Comparison of ENCODE assay signal across 26 mouse cellular contexts in the genomic region with DNA sequence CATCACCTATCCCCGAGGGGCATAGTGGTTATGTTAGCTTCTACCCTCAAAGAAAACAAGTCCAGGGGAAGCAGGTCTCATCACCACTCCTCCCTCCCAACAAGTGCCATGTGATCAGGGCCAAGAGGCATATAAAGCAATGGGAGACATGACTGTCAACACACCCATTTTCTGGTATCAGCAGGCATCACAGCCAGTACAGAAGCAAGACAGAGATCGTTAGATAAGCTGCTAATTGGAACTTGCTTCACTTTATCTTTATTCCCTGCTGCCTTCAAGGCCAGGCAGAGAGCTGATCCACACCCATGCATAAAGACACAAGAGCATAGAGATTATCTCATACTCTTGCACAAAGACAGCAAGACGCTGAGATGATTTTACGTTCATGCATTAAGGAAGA. TPM values are rescaled to one million over a fixed set of nuclear protein-coding genes. Genes with fewer than 3 reads are reported as not detected.
"Had no signal": no experiment of that assay in that cellular context is flagged by ENCODE, and none has a peak within 500 bp of the region (broad histone marks: within the 10 kb centered on the region; RNA-seq: fewer than 3 reads in every experiment).

No protein-coding gene starts in this region.

- H3K4me2 ChIP-seq: intestine, embryonic 15.5 days; midbrain, embryonic 11.5 days; midbrain, embryonic 15.5 days; neural tube, embryonic 12.5 days; stomach, embryonic 15.5 days had no signal

- H3K9ac ChIP-seq: intestine, embryonic 15.5 days; midbrain, embryonic 15.5 days; neural tube, embryonic 12.5 days; stomach, embryonic 15.5 days had no signal

- H3K27me3 ChIP-seq: intestine, embryonic 15.5 days; midbrain, embryonic 15.5 days; neural tube, embryonic 12.5 days; stomach, embryonic 15.5 days had no signal

- H3K36me3 ChIP-seq: intestine, embryonic 15.5 days; limb, embryonic 10.5 days; midbrain, embryonic 15.5 days; neural tube, embryonic 12.5 days; stomach, embryonic 15.5 days had no signal

- H3K27ac ChIP-seq: intestine, embryonic 15.5 days; left cerebral cortex, adult 2 months; limb, embryonic 10.5 days; midbrain, embryonic 15.5 days; neural tube, embryonic 12.5 days; stomach, embryonic 15.5 days had no signal

- DNase-seq: kidney, adult 18-20 months; kidney, postnatal 10 days; kidney, postnatal 4 days; lung, adult 2 months; lung, postnatal 36 days; thymus, adult 2 months; thymus, postnatal 25 days had no signal

- H3K4me3 ChIP-seq: intestine, embryonic 15.5 days; left cerebral cortex, adult 2 months; limb, embryonic 10.5 days; midbrain, embryonic 15.5 days; neural tube, embryonic 12.5 days; stomach, embryonic 15.5 days had no signal

- ATAC-seq: intestine, embryonic 15.5 days; lung, postnatal 0 days; midbrain, embryonic 15.5 days had no signal

- H3K9me3 ChIP-seq: intestine, embryonic 15.5 days; limb, embryonic 10.5 days; midbrain, embryonic 15.5 days; neural tube, embryonic 12.5 days; stomach, embryonic 15.5 days had no signal

- H3K4me1 ChIP-seq: intestine, embryonic 15.5 days; limb, embryonic 10.5 days; midbrain, embryonic 15.5 days; neural tube, embryonic 12.5 days; stomach, embryonic 15.5 days had no signal

RNA-seq across cellular contexts. Expression of a gene that starts 34.2 kb away (rescaled TPM):
- total RNA-seq: layer of hippocampus, adult 8-10 months; layer of hippocampus, postnatal 25 days; left cerebral cortex, postnatal 14 days; megakaryocyte, adult 5-6 weeks; monocyte, adult 5-6 weeks; neutrophil, adult 5-6 weeks had no signal
- polyA plus RNA-seq: intestine, embryonic 15.5 days; kidney, embryonic 14.5 days; limb, embryonic 10.5 days; limb, embryonic 14.5 days; lung, adult 2 months; lung, postnatal 0 days; midbrain, embryonic 11.5 days; midbrain, embryonic 15.5 days; neural tube, embryonic 12.5 days; spleen, adult 2 months; stomach, embryonic 15.5 days; testis, adult 2 months; urinary bladder, adult 2 months had no signal

RNA-seq across cellular contexts. Expression of a gene that starts 43.6 kb away (rescaled TPM):
- total RNA-seq: layer of hippocampus, adult 8-10 months; layer of hippocampus, postnatal 25 days; left cerebral cortex, adult 2 months; left cerebral cortex, postnatal 14 days; megakaryocyte, adult 5-6 weeks; neutrophil, adult 5-6 weeks had no signal
- polyA plus RNA-seq: kidney, embryonic 14.5 days; limb, embryonic 10.5 days; lung, adult 2 months; neural tube, embryonic 12.5 days; urinary bladder, adult 2 months had no signal
